Mouse (Mus musculus): Measurements from ENCODE around the gene Cpvl. TPM values are rescaled to one million over a fixed set of nuclear protein-coding genes. Genes with fewer than 3 reads are reported as not detected.

The Cpvl gene
- total RNA-seq, 2 experiments from 2014 or later = not detected

DNA sequence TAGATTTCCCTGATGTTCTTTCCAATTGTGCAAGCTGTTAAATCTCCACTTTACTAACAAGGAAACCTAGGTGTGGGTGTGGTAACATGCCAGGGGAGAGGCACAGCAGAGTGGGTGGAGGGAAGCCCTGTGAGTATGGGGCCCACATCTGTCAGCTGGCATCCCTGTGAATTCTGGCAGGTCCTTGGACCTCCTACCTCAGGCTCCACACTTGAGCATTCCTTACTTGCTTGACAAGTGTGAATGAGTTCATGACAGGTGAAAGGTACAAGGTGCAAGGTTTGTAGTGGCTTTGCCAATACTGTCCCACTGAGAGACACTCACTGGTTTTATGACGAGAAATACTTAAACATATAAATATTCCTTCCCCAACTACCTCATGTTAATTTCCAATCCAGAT is 4.4 kb downstream of the Cpvl start:
- DNase-seq (ENCODE audit: low spot score in 2 of 2) = no peak
- intact Hi-C loops (cut with DNase I) = loop anchor here (5.0 kb wide), 1 partner anchor 58 kb away; no protein-coding TSS in a partner anchor

GRCm38 (mm10) chr6:53973468-53973867 is 5.0 kb downstream of the Cpvl start:
- no peak for DNase-seq (ENCODE audit: low spot score in 2 of 2)
- intact Hi-C loops (cut with DNase I) = loop anchor here (5.0 kb wide), 1 partner anchor 59 kb away; no protein-coding TSS in a partner anchor

GRCm38 (mm10) chr6:53972238-53972743 is 6.2 kb downstream of the Cpvl start:
- intact Hi-C loops (cut with DNase I) = loop anchor here (5.0 kb wide), 1 partner anchor 60 kb away; no protein-coding TSS in a partner anchor
- DNase-seq (ENCODE audit: low spot score in 2 of 2) = no peak

- DNase-seq (ENCODE audit: low spot score in 2 of 2) = no peak
These were observed 6.7 kb downstream of the Cpvl start for GRCm38 (mm10) chr6:53971729-53972128.

GRCm38 (mm10) chr6:53969081-53969480 is 9.4 kb downstream of the Cpvl start:
- intact Hi-C loops (cut with DNase I) = loop anchor here (5.0 kb wide), 2 partner anchors 193 to 258 kb away; no protein-coding TSS in a partner anchor
- DNase-seq (ENCODE audit: low spot score in 2 of 2) = no peak

More at GRCm38 (mm10) chr6:53971729-53972128, 6.7 kb downstream of the Cpvl start:
- intact Hi-C loops (cut with DNase I) = loop anchor here (5.0 kb wide), 1 partner anchor 61 kb away; no protein-coding TSS in a partner anchor

- DNase-seq (ENCODE audit: low spot score in 2 of 2) = no peak
- intact Hi-C loops (cut with DNase I) = loop anchor here (5.0 kb wide), 2 partner anchors 194 to 259 kb away; no protein-coding TSS in a partner anchor
These were observed 9.9 kb downstream of the Cpvl start for GRCm38 (mm10) chr6:53968550-53968949.

DNA sequence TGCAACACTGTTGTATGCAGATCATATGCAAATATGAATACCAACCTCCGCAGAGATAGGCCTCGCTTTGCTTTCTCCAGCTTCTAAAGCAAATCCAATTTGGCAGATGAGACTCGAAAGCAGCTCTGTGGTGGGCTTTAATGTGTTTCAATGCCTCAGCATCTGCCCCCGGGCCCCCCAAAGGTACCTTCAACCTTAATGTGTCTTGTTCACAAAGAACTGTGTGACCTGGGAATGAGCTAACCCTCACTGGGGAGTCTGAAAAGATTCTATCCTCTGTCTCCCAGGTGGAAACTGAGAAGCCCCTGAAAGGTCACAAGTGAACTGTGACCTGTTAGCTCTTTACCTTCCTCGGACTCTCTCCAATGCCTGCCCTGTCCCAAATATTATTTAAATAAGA is 11.9 kb downstream of the Cpvl start:
- no peak for DNase-seq (ENCODE audit: low spot score in 2 of 2)
- intact Hi-C loops (cut with DNase I) = loop anchor here (5.0 kb wide), 2 partner anchors 196 to 261 kb away; no protein-coding TSS in a partner anchor

GRCm38 (mm10) chr6:53965900-53966299 is 12.6 kb downstream of the Cpvl start:
- intact Hi-C loops (cut with DNase I) = loop anchor here (5.0 kb wide), 2 partner anchors 196 to 261 kb away; no protein-coding TSS in a partner anchor
- DNase-seq (ENCODE audit: low spot score in 2 of 2) = no peak

GRCm38 (mm10) chr6:53963906-53964496 is 14.5 kb downstream of the Cpvl start:
- intact Hi-C loops (cut with DNase I) = no loop called here
- no peak for DNase-seq (ENCODE audit: low spot score in 2 of 2)

DNA sequence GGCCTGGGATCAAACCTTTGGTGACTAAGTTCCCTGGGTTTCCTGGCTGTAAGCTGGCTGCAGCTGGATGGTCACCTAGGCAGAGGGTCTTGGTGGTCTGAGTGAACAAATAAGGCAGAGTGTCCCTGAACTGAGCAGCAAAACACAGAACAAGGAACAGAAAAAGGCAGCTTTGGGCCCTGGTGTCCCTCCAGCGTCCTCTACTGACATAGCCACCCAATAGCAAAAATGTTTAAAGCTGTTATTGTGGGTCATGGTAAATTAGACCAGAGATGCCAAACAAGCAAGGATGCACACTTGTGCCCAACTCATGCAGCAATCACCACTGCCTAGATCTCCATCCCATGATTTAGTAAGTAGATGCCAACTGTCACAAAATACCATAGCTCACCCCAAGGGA is 16.5 kb downstream of the Cpvl start:
- DNase-seq (ENCODE audit: low spot score in 2 of 2) = no peak
- intact Hi-C loops (cut with DNase I) = no loop called here

- no peak for DNase-seq (ENCODE audit: low spot score in 2 of 2)
- intact Hi-C loops (cut with DNase I) = loop anchor here (5.0 kb wide), 3 partner anchors 78 to 178 kb away; no protein-coding TSS in a partner anchor
These were observed 18.6 kb downstream of the Cpvl start for GRCm38 (mm10) chr6:53959826-53960225.

DNA sequence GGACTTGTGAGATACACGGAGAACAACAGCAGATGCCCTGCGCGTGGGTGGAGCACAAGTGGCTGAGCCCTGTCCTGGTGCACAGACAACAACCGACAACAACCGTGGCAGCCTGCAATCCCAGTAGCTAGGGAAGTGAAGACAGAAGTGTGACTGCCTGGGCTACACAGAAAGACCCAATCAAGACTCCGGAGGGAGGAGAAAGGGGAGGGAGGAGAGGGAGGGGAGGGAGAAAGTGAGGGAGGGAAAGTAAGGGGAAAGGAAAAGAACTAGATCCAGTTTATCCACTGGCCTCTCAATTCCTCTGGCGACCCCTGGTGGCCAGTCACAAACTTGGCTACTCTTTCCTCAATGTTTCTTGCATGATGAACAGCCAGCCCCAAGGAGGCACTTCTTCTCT is 20.1 kb downstream of the Cpvl start:
- intact Hi-C loops (cut with DNase I) = loop anchor here (5.0 kb wide), 3 partner anchors 76 to 176 kb away; no protein-coding TSS in a partner anchor
- peak; percentile 65 to 66 for DNase-seq (ENCODE audit: low spot score in 2 of 2)

- intact Hi-C loops (cut with DNase I) = loop anchor here (5.0 kb wide), 3 partner anchors 74 to 174 kb away; no protein-coding TSS in a partner anchor
- no peak for DNase-seq (ENCODE audit: low spot score in 2 of 2)
These were observed 22.0 kb downstream of the Cpvl start for GRCm38 (mm10) chr6:53956513-53956912.

- DNase-seq (ENCODE audit: low spot score in 2 of 2) = no peak
- intact Hi-C loops (cut with DNase I) = loop anchor here (5.0 kb wide), 3 partner anchors 74 to 174 kb away; no protein-coding TSS in a partner anchor
These were observed 22.6 kb downstream of the Cpvl start for GRCm38 (mm10) chr6:53955846-53956245.

GRCm38 (mm10) chr6:53955271-53955670 is 23.2 kb downstream of the Cpvl start:
- DNase-seq (ENCODE audit: low spot score in 2 of 2) = no peak
- intact Hi-C loops (cut with DNase I) = loop anchor here (5.0 kb wide), 3 partner anchors 73 to 173 kb away; no protein-coding TSS in a partner anchor

- intact Hi-C loops (cut with DNase I) = no loop called here
- peak; percentile 33 to 46 for DNase-seq (ENCODE audit: low spot score in 2 of 2)
These were observed 24.4 kb downstream of the Cpvl start for GRCm38 (mm10) chr6:53954106-53954505.

DNA sequence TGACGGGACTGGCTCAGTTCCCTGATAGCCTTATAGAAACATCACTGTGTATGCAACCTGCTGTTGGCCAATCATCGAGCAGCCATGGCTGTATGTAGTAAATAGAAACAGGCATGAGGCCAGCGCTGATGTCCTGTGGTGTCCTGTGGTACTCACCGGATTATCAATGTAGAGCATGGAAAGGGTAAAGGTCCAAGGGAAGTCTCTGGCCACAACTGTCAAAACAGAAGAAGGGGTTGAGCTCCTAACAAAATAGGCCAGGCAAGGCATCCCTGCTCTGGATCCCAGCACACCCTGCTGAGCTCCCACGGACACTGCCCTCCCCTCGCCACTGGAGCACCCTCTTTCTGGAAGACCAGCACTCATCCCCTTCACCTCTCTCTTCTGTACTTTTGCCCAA is 25.1 kb downstream of the Cpvl start:
- intact Hi-C loops (cut with DNase I) = no loop called here
- DNase-seq (ENCODE audit: low spot score in 2 of 2) = no peak

- intact Hi-C loops (cut with DNase I) = no loop called here
- no peak for DNase-seq (ENCODE audit: low spot score in 2 of 2)
These were observed 27.1 kb downstream of the Cpvl start for GRCm38 (mm10) chr6:53951421-53951820.

DNA sequence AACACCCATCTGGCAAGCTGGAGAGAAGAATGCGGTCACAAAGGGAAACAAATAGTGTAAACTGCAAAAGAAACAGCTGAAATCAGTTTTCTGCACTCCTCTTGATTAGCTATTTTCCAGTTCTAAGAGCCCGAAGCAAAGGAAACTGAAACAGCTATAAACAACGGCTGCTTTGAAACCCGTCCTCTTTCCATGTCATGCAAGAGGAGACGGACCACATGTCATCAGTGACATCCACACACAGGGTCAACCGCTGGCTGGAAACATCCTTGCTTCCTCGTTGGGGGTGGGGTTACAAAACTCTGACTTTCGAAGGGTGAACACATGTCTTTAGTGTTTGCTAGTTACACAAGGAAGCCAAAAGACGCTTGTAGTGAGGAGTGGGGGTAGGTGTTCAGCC is 27.6 kb downstream of the Cpvl start:
- no peak for DNase-seq (ENCODE audit: low spot score in 2 of 2)
- intact Hi-C loops (cut with DNase I) = no loop called here

DNA sequence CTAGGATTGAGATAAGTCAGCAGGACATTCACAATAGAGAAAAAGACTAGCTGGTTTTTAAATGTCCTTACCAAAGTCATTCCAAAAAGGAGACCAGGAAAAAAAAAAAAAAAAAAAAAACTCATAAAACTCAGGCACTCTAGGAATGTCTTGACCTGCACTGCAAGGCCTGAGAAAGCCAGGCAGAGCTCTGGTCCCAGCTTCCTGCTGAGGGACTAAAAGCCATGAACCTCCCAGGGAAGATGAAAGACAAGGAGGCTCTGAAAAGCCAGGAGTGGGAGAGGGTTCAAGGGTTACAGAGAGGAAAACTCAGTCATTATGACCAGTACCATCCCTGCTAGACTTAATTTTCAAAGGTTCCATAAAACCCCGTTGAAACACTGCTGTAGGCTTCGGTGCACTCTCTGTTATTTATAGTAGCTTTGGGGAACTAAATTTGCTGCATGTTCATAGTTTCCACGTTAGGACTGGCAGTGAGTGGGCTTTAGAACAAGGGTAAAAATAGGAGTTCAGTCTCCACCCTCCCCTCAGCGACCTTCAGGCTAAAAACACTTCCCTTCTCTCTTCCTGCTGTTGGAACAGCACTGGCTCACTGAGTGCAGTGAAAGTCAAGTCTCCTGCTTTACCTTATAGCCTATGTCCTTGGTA is 30.0 kb downstream of the Cpvl start:
- intact Hi-C loops (cut with DNase I) = no loop called here
- DNase-seq (ENCODE audit: low spot score in 2 of 2) = no peak
